Mouse (Mus musculus): Measurements from ENCODE around the gene P2ry10. TPM values are rescaled to one million over a fixed set of nuclear protein-coding genes. Genes with fewer than 3 reads are reported as not detected.

Gene P2ry10
- total and polyA plus RNA-seq, 2 experiments = 0.07 to 0.65 TPM

DNA sequence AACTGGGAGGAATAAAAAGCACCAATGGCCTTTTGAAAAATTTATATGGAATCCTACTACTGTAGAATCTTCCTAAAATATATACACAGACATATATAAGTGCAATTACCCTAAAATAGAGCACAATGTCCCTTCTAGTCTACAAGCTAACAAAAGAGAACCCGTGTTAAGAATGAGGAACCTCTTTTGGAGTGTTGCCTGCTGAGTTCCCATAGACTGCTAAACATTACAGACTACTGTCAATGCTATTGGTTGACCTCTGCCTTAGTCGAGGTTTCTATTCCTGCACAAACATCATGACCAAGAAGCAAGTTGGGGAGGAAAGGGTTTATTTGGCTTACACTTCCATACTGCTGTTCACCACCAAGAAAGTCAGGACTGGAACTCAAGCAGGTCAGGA, 55.6 kb downstream of the P2ry10 start:
- DNase-seq (ENCODE audit: extremely low read depth, low read depth, low spot score) = no peak
- H3K4me1 ChIP-seq (ENCODE audit: control insufficient read depth, insufficient read depth, low read length) = no peaks in the 10 kb centered on the region
- H3K4me3 ChIP-seq (ENCODE audit: insufficient read depth, low read depth, low read length) = no peak overlapping the region

GRCm38 (mm10) chrX:107148681-107149080, 60.4 kb downstream of the P2ry10 start, which contains the start of gene P2ry10b:
Gene P2ry10b (plus strand): TSS chrX:107148927.
- Histone ChIP-seq H3K27me3 (ENCODE audit: control insufficient read depth, insufficient read depth, low read length) (no peaks in the 10 kb centered on the region), H3K4me3 (ENCODE audit: insufficient read depth, low read depth, low read length) (peak within 1 kb of the TSS; percentile 33; the same call in 1 of the 2 replicates), H3K36me3 (ENCODE audit: control insufficient read depth, insufficient read depth, low read length) (no peaks in the 10 kb centered on the region), H3K79me2 (ENCODE audit: control insufficient read depth, insufficient read depth, low read length) (no peaks in the 10 kb centered on the region), H3K9ac (ENCODE audit: low read depth, low read length) (no peak within 1 kb of the TSS), H3K4me1 (ENCODE audit: control insufficient read depth, insufficient read depth, low read length) (no peaks in the 10 kb centered on the region), H3K27ac (replicated peaks; ENCODE audit: insufficient read depth, low read depth, low read length) (no peak within 1 kb of the TSS)
- DNase-seq (ENCODE audit: extremely low read depth, low read depth, low spot score) = no peak
- TF ChIP-seq CTCF (IDR thresholded peaks at IDR 0.05; ENCODE audit: low read depth, low read length) (no peak), POLR2A (IDR thresholded peaks at IDR 0.05; ENCODE audit: extremely low read depth, insufficient read depth, low read length) (no peak)
- WGBS = 80% methylated on average over 3 of the region's 3 CpGs

More for the DNA sequence above, 55.6 kb downstream of the P2ry10 start:
- TF ChIP-seq POLR2A (IDR thresholded peaks at IDR 0.05; ENCODE audit: extremely low read depth, insufficient read depth, low read length) (no peak), CTCF (IDR thresholded peaks at IDR 0.05; ENCODE audit: low read depth, low read length) (no peak)
- Histone ChIP-seq H3K79me2 (ENCODE audit: control insufficient read depth, insufficient read depth, low read length) (no peaks in the 10 kb centered on the region), H3K9ac (ENCODE audit: low read depth, low read length) (no peak overlapping the region), H3K36me3 (ENCODE audit: control insufficient read depth, insufficient read depth, low read length) (no peaks in the 10 kb centered on the region), H3K27me3 (ENCODE audit: control insufficient read depth, insufficient read depth, low read length) (no peaks in the 10 kb centered on the region), H3K27ac (replicated peaks; ENCODE audit: insufficient read depth, low read depth, low read length) (no peak overlapping the region)
- 66% methylated on average over 2 of the region's 2 CpGs for WGBS

DNA sequence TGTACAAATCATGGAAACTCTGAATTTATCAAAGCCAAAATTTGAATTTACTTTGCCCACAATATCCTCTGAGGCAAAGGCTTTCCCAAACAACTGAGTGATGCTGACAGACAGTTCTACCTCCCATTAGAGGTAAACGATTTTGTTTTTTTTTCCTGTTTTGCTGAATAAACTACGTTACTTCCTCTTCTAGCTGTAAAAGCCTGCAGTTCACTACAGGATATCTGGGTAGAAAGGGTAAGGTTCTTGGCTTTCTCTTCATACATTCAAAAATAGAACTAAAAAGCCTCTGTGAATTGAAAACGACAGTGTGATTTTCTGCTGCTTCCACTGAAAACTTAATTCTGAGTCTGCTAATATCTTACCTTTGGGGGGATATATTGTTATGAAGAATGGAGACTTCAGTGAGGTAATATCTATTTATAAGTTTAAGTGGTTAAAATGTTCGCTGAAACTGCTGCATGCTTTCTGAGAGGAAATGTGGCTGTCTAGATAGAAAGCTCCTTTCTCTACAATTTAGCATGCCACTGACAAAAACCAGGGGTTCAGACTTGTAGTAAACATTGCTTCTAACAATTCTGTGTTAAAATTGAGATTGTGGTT, 61.2 kb downstream of the P2ry10 start:
- no peak for TF ChIP-seq CTCF (IDR thresholded peaks at IDR 0.05; ENCODE audit: low read depth, low read length)
- TF ChIP-seq POLR2A (IDR thresholded peaks at IDR 0.05; ENCODE audit: extremely low read depth, insufficient read depth, low read length) = no peak
- no peaks in the 10 kb centered on the region for H3K4me1 ChIP-seq (ENCODE audit: control insufficient read depth, insufficient read depth, low read length)
- peak overlapping the region; percentile 33; the same call in 1 of the 2 replicates for H3K4me3 ChIP-seq (ENCODE audit: insufficient read depth, low read depth, low read length)
- no peak for DNase-seq (ENCODE audit: extremely low read depth, low read depth, low spot score)
- WGBS = 63% methylated on average over 4 of the region's 4 CpGs
- H3K27me3 ChIP-seq (ENCODE audit: control insufficient read depth, insufficient read depth, low read length) = no peaks in the 10 kb centered on the region
- no peak overlapping the region for H3K9ac ChIP-seq (ENCODE audit: low read depth, low read length)
- H3K27ac ChIP-seq (replicated peaks; ENCODE audit: insufficient read depth, low read depth, low read length) = no peak overlapping the region
- H3K36me3 ChIP-seq (ENCODE audit: control insufficient read depth, insufficient read depth, low read length) = no peaks in the 10 kb centered on the region
- no peaks in the 10 kb centered on the region for H3K79me2 ChIP-seq (ENCODE audit: control insufficient read depth, insufficient read depth, low read length)

DNA sequence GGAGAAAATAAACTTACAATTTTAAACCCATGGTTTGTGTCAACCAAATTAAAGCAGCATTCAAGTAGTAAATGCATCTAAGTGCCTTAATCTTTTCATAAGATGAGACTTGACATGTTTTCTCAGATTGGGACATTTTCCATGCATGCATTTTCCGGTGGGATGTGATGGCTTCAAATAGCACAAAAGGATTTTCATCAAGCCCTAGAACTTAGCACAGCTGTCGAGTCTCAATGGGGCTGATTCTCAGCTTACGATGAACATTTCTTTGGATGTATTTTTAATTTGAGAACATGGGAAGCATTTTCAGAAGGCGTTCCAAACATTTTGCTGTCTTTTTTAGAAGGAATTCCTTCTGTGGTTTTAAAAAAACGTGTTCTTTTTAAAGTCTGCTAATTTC, 61.7 kb downstream of the P2ry10 start:
- peak overlapping the region; percentile 33 for H3K4me3 ChIP-seq (ENCODE audit: insufficient read depth, low read depth, low read length)
- H3K27me3 ChIP-seq (ENCODE audit: control insufficient read depth, insufficient read depth, low read length) = no peaks in the 10 kb centered on the region
- no peak for DNase-seq (ENCODE audit: extremely low read depth, low read depth, low spot score)
- H3K9ac ChIP-seq (ENCODE audit: low read depth, low read length) = no peak overlapping the region
- no peak for TF ChIP-seq CTCF (IDR thresholded peaks at IDR 0.05; ENCODE audit: low read depth, low read length)
- no peak for TF ChIP-seq POLR2A (IDR thresholded peaks at IDR 0.05; ENCODE audit: extremely low read depth, insufficient read depth, low read length)
- H3K79me2 ChIP-seq (ENCODE audit: control insufficient read depth, insufficient read depth, low read length) = no peaks in the 10 kb centered on the region
- H3K4me1 ChIP-seq (ENCODE audit: control insufficient read depth, insufficient read depth, low read length) = no peaks in the 10 kb centered on the region
- 62% methylated on average over 5 of the region's 5 CpGs for WGBS
- no peaks in the 10 kb centered on the region for H3K36me3 ChIP-seq (ENCODE audit: control insufficient read depth, insufficient read depth, low read length)
- H3K27ac ChIP-seq (replicated peaks; ENCODE audit: insufficient read depth, low read depth, low read length) = no peak overlapping the region

DNA sequence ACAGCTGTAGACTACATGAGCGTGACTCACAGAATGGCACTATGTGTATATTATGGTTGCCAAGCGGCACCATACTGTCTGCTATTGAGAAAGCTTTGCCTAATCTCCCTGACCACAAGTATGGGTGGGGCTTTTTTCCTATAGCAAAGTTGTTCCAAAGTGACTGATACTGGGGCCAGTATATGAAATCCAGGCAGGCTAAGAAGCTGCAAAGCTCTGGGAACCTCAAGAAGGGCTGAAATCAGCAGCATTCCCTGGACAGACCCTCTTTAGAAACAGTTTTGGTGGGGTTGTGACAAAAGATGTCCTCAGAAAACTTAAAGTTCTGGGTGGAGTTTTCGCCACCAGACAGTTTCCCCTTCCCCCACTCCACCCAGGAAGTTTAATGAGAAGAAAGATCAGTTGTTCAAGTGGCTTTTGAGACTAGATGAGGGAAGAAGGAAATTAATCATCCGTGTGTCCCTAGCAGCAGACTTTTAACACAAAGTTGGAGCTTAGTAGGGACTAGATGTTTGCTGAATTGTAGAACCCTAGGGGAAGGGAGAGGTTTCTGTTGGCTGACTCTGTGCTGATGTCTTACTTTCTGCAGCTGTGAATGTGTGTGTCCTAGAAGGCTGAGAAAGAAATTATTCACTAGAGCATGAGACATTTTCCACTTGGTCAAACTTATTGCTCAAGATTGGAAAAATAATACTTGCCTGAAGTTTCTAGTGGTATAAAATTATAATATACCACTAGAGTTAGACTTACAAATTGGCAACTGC, 62.6 kb downstream of the P2ry10 start:
- WGBS = 74% methylated on average over 4 of the region's 4 CpGs
- Histone ChIP-seq H3K9ac (ENCODE audit: low read depth, low read length) (no peak overlapping the region; the same call in 1 of the 2 replicates), H3K27me3 (ENCODE audit: control insufficient read depth, insufficient read depth, low read length) (no peaks in the 10 kb centered on the region), H3K4me1 (ENCODE audit: control insufficient read depth, insufficient read depth, low read length) (no peaks in the 10 kb centered on the region), H3K27ac (replicated peaks; ENCODE audit: insufficient read depth, low read depth, low read length) (peak overlapping the region; percentile 61), H3K4me3 (ENCODE audit: insufficient read depth, low read depth, low read length) (peak overlapping the region; percentile 7; the same call in 1 of the 2 replicates), H3K36me3 (ENCODE audit: control insufficient read depth, insufficient read depth, low read length) (no peaks in the 10 kb centered on the region), H3K79me2 (ENCODE audit: control insufficient read depth, insufficient read depth, low read length) (no peaks in the 10 kb centered on the region)
- DNase-seq (ENCODE audit: extremely low read depth, low read depth, low spot score) = no peak
- TF ChIP-seq CTCF (IDR thresholded peaks at IDR 0.05; ENCODE audit: low read depth, low read length) (no peak), POLR2A (IDR thresholded peaks at IDR 0.05; ENCODE audit: extremely low read depth, insufficient read depth, low read length) (no peak)

Other genes with a start within 250 kb of the P2ry10 start
- not detected in 2 replicates for gene Rtl3, start 247.8 kb upstream of the P2ry10 start, total RNA-seq (2014; rRNA removed)
- not detected in 2 replicates for gene Rtl3, start 247.8 kb upstream of the P2ry10 start, polyA plus RNA-seq (2012; rRNA removed)
- 0.09 and 0.13 TPM in 2 replicates for gene Lpar4, start 167.9 kb upstream of the P2ry10 start, total RNA-seq (2014; rRNA removed)
- gene Lpar4, start 167.9 kb upstream of the P2ry10 start, polyA plus RNA-seq (2012; rRNA removed) = 0.02 TPM in 1 of 2 replicates, not detected in the other
- 1.2 and 1.8 TPM in 2 replicates for gene P2ry10b, start 60.4 kb downstream of the P2ry10 start, total RNA-seq (2014; rRNA removed)
- 0.32 and 0.67 TPM in 2 replicates for gene P2ry10b, start 60.4 kb downstream of the P2ry10 start, polyA plus RNA-seq (2012; rRNA removed)
- gene Gpr174, start 167.4 kb downstream of the P2ry10 start, total RNA-seq (2014; rRNA removed) = 0.28 and 0.34 TPM in 2 replicates
- gene Gpr174, start 167.4 kb downstream of the P2ry10 start, polyA plus RNA-seq (2012; rRNA removed) = 0.04 and 0.06 TPM in 2 replicates